Mouse (Mus musculus) stomach, postnatal 0 days (tissue): ENCODE results near the gene Trim11.

Experiments
- CTCF ChIP-seq: IDR thresholded peaks from 2 replicates; pipeline ENCODE4 v1.5.1; 2016; ENCODE audit warnings: antibody characterized with exemption, low read depth, mild to moderate bottlenecking, moderate library complexity
- EP300 ChIP-seq: optimal IDR thresholded peaks from 2 replicates; pipeline ENCODE3; 2016; ENCODE audit warnings: antibody characterized with exemption

DNA sequence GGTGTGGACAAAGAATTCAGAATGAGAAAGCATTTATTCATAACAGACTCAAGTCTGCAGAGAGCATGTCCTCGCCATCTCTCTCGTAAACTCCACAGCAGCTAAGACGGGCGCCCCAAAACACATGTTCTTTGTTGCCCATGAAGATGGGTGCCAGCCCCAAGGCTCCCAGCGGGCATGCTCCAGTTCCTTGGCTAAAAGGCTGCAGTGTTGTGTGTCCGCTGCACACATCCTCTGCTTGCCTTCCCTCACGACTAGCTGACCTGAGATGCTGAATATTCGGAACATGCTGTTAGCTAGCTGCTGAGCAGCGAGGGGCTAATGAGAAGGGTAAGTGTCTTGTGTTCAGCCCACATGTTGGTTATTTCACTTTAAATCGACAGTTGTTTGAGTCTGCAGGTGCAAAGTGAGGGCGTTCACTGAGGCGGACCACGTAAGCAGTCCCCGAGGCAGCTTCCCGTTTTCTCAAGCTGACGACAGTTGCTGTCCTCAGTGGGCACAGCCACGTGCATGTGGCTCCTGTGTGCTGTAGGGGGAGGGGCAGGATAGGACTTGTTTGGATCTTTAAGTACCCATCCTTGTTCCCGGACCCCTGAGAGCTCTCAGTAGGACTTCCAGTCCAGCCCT, 4.7 kb downstream of the Trim11 start:
- TF ChIP-seq EP300 (no peak), CTCF (no peak)
